Mouse (Mus musculus): ENCODE data around the gene Pawr.
"Not testable (repeated sequence)": the region's sequence is repeated elsewhere in the genome, so short reads cannot be mapped to it uniquely, and the experiment has no call there.

Pawr gene

GRCm38 (mm10) chr10:108435616-108436015 lies 103.7 kb downstream of the Pawr start:
- peak; percentile 75 for DNase-seq (ENCODE audit: low read depth, low spot score)

DNA sequence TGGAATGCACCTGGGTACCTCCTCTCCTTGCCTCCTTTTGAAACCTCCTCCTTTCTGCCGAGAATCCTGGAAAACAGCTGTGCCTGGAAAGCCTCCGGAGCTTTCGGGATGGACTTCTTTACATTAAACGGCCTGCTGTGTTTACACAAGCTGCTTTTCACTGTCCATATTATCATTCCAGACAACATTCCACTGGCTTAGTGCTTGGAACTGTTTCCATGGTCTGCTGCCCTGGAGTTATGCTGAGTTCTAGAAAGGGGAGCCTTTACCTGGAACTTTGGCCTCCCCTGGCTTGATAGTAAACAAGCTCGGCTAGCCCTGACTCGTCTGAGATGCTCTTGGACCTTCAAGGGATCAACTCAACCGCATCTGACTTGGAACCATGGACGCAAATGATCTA lies 104.4 kb downstream of the Pawr start:
- no peak for DNase-seq (ENCODE audit: low read depth, low spot score)

DNA sequence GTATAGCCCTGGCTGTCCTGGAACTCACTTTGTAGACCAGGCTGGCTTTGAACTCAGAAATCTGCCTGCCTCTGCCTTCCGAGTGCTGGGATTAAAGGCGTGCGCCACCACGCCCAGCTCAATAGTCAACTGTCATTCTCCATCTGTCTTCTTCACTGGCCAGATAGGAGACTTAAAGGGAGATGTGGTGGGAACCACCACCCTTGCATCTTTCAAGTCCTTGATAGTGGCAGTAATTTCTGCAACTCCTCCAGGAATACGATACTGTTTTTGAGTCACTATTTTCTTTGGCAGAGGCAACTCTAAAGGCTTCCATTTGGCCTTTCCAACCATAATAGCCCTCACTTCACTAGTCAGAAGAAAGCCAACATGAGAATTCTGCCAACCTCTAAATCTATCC lies 108.3 kb downstream of the Pawr start:
- DNase-seq (ENCODE audit: low read depth, low spot score) = not testable (repeated sequence)

GRCm38 (mm10) chr10:108443931-108444876 lies 112.3 kb downstream of the Pawr start:
- peak; percentile 59 for DNase-seq (ENCODE audit: low read depth, low spot score)

- DNase-seq (ENCODE audit: low read depth, low spot score) = no peak
Measured at GRCm38 (mm10) chr10:108445123-108445522, 113.2 kb downstream of the Pawr start.

DNA sequence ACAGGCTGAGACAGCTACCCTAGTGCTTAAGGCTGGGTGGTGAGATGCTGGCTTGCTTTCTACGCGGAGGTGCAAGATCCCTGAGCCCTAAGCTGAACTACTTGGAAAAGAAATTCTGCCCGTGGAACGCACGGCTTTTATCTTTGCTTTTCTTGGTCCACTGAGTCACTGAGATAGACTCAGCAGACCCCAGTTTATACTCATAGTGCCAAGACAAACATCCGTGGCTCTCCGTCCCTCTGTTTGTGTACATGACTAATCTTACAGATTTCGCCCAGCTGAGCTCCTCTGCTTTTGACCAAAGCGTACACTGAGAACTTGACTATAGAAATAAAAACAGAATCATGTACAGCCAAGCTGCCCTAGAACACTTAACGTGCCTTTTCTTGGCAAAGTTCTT lies 113.7 kb downstream of the Pawr start:
- DNase-seq (ENCODE audit: low read depth, low spot score) = no peak

DNA sequence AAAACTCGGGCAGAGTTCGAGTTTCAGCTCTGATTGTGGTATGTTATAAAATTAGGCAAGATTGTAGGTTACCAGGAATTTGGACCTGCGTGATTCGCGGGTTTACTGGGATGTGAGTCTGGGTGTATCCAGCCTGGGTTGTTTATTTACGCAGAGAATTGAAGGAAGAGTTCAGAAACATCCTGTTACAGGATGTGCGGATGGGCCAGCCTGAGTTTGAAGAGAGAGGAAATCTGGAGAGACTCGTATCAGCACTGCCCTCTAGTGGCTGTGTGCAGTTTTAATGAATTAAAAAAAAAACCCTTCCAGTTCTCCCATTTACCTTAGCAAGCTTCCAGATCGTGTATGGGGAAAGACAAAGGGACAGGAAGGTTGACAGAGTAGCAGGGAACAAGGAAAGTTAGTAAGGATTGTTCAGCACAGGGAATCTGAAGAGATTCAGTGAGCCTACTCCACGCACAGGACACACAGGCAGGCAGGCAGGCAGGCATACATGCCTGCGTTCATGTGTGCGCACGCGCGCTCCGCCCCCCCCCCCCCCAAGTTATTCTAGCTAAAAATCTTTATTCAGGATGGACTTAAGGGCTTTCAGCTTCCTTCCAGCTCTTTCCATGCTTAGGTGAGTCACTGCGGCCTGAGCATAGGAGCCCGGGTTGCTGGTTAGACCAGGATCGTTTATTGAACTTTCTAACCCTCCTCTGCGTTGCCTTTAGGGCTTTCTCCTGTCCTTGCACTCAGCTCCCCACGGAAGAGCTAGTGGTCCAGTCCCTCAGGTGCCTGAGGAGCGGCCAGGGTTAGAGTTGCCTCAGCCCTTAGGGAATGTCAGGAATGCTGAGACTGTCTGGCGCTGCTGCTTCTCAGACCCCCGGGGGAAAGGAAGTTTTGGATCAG lies 114.4 kb downstream of the Pawr start:
- peak; percentile 85 for DNase-seq (ENCODE audit: low read depth, low spot score)

GRCm38 (mm10) chr10:108447211-108447610 lies 115.3 kb downstream of the Pawr start:
- DNase-seq (ENCODE audit: low read depth, low spot score) = no peak

GRCm38 (mm10) chr10:108448421-108448820 lies 116.5 kb downstream of the Pawr start:
- DNase-seq (ENCODE audit: low read depth, low spot score) = no peak

- no peak for DNase-seq (ENCODE audit: low read depth, low spot score)
Measured at GRCm38 (mm10) chr10:108450401-108450800, 118.5 kb downstream of the Pawr start.

DNA sequence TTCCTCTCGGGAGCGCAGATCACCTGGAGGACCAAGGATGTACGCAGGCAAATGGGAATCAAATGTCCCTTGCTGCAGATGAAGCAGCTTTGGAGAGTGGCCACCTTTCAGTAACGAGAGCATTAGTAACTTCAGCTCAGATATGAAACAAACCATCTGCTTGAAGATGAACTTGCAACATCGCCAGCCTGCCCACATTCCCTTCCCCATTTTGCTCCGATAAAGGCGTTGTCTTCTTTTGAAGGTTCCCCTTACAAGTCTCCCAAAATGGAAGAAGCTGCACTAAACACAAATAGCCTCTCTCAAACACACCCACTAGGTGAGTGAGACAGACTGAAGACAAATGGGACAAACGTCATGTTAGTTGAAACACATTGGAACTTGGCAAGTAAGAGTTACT lies 119.6 kb downstream of the Pawr start:
- no peak for DNase-seq (ENCODE audit: low read depth, low spot score)

DNA sequence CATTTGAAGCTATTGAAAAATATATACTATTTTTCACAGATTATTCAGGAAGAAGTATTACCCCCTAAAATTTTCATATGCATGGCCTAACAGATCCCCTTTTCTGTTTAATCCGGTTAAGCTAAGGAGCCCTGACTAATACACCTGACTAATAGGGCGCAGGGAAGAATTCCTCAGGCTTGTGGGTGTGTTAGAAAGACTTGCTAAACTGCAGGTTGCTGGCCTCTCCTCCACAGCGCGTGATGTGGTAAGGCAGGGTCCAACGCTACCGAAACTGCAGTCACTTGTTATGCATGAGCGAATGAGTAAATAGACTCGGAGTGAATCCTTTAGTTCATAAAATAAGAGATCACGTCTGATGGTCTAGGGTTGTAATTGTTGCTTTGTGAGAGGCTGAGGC lies 120.5 kb downstream of the Pawr start:
- DNase-seq (ENCODE audit: low read depth, low spot score) = no peak

DNA sequence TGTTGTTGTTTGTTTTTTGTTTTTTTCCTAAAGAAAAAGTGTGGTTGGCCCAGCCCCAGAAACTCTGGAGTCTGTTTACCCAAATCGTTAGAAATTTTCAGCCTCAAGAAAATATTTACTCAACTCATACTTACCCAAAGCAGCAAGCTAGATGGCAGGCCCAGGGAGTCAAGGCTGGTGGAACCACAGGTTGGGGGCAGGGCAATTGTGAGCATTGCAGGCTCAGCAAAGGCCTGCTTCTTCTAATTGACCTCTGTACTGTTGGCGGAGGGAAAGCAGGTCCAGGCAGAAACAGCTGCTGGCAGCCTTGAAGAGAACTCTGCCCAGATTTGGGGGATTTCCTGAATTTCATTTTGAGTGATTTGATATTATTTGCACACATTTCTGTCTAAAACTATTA lies 121.6 kb downstream of the Pawr start:
- no peak for DNase-seq (ENCODE audit: low read depth, low spot score)

GRCm38 (mm10) chr10:108454691-108455117 lies 122.8 kb downstream of the Pawr start:
- DNase-seq (ENCODE audit: low read depth, low spot score) = no peak

GRCm38 (mm10) chr10:108455204-108455603 lies 123.3 kb downstream of the Pawr start:
- DNase-seq (ENCODE audit: low read depth, low spot score) = no peak

- DNase-seq (ENCODE audit: low read depth, low spot score) = no peak
Measured at GRCm38 (mm10) chr10:108455883-108456282, 124.0 kb downstream of the Pawr start.

DNA sequence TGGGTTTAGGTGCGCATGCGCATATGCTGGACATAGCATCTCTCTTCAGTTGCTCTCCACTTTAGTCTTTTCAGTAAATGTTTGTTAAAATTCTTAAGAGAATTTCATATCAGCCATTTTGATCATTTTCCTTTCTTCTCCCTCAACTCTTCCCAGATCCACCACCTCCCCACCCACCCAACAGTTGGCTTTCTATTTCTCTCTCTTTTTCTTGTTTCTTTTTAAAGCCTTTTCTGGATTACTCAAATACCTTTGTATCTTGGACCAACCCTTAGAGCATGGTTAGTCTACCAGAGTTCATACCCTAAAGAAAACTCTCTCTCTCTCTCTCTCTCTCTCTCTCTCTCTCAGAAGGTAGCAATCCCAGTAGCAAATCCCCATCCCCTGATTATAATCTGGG lies 125.1 kb downstream of the Pawr start:
- no peak for DNase-seq (ENCODE audit: low read depth, low spot score)

DNA sequence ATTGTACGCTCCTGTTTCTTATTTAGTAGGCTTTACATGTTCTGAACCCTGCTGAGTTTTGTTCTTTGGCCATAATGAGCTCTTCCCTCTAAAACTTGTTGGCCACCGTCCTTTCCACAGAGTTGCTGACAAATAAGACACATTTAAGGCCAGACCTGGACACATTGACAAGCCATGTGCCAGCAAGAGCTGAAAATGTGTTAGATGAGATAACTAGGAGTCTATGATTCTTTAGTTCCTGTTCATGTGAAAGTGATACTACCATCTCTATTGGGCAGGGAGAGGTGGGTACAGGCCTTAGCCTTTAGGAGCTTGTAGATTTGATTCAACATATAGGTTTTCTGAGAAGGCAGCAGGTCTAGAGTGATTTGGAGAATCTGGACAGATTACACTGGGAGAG lies 129.9 kb downstream of the Pawr start:
- no peak for DNase-seq (ENCODE audit: low read depth, low spot score)

All from ES-CJ7 (cell line).